Mouse (Mus musculus) gastrocnemius, postnatal 4 days (tissue): ENCODE measurements around the gene Stk24. TPM values are rescaled to one million over a fixed set of nuclear protein-coding genes. Genes with fewer than 3 reads are reported as not detected.
"Not testable (repeated sequence)": the region's sequence is repeated elsewhere in the genome, so short reads cannot be mapped to it uniquely, and the experiment has no call there.

Source experiments
- DNase-seq, 2 experiments: peaks; one replicate each; pipeline ENCODE4 v3.0.0; 2021 to 2022; ENCODE audit warnings: low spot score in 2 of 2, mixed read lengths in 2 of 2
- long read RNA-seq, 2 experiments: library from polyadenylated mRNA; stranded (forward); transcript quantifications; one replicate each; pipeline ENCODE4 v2.0.0; 2021
- total RNA-seq, 2 experiments: library from RNA; stranded (reverse); gene quantifications; 2 replicates each; pipeline ENCODE4 v1.2.3; 2021

The Stk24 gene
- total RNA-seq, result 10 to 100 TPM; 57.8 to 61.6 TPM
- long read RNA-seq, experiment 1, transcript Stk24-201 (11 exons, 2,676 nt), result major isoform, 27 of 32 reads
- long read RNA-seq, experiment 1, partial matches to known transcripts, result 5 of 32 reads
- long read RNA-seq, experiment 1, other reads (novel, unspliced or antisense), result 0 of 32 reads
- long read RNA-seq, experiment 2, transcript Stk24-201 (11 exons, 2,676 nt), result major isoform, 29 of 46 reads
- long read RNA-seq, experiment 2, partial matches to known transcripts, result 5 of 46 reads
- long read RNA-seq, experiment 2, other reads (novel, unspliced or antisense), result 12 of 46 reads

DNA sequence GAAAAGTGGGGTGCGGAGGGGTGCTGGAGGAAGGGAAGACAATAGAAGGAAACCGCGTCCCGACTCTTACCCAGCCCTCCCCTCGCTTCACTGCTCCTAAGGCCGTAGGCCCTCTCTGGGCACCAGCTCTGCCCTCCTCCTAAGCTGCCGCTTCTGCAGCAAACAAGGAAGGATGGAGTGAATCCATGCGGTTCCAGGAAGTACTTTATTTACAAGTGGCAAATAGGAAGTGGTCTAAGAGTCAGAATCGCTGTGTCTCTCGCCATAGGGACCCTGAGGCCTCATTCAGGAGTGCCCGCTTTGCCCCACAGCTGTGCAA lies at the start of gene Stk24:
TSS of gene Stk24 (minus strand) at position 185 of the 319 bp plus-strand sequence.
- no peak for DNase-seq

DNA sequence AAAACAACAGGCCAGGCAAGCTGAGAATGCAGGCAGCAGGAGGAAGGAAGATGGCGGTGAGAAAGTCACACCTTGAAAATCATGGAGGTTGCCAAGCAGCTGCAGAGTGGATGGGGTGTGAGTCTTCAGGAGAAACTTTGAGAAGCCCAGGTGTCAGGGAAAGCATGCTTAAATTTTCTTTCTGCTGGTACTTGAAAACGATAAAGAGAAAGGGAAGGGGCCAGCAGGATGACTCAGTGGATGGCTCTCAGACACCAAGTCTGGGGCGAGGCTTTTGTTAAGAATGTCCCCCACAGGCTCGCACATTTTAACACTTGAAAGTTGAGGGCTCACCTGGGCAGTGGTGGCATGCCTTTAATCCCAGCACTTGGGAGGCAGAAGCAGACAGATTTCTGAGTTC lies 48.3 kb upstream of the Stk24 start:
- no peak for DNase-seq

DNA sequence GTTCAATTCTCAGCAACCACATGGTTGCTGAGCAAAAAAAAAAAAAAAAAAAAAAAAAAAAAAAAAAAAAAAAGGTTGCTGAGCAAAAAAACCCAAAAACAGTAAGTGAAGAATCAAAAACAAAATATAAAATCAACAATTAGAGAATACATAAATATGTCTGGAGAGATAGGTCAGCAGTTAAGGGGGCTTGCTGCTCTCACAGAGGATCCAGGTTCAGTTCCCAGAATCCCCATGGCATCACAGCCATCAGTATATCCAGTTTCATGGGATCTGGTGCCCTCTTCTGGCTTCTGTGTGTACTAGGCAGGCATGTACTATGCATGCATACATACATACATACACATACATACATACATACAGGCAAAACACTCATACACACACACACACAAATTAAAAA lies 46.9 kb upstream of the Stk24 start:
- no peak for DNase-seq

DNA sequence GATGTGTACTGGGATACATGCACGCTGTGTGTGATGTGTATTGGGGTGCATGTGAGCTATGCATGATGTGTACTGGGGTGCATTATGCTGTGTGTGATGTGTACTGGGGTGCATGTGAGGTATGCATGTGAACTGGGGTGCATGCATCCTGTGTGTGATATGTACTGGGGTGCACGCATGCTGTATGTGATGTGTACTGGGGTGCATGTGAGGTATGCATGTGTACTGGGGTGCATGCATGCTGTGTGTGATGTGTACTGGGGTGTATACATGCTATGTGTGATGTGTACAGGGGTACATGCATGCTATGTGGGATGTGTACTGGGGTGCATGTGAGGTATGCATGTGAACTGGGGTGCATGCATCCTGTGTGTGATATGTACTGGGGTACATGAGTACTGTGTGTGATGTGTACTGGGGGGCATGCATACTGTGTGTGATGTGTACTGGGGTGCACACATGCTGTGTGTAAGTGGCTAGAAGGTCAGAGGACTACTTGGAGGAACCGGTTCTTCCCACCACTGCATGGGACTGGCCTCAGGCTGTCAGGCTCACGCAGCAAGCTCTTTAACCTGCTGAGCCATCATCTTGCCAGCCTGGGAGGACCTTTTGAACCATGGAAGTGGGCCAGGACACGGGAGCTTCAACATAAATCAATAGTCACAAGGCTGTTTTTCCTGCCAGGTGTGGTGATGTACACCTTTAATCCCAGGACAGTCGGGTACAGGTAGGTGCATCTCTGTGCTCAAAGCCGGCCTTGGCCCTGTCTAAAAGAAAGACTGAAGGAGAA lies 45.4 kb upstream of the Stk24 start:
- no peak for DNase-seq

DNA sequence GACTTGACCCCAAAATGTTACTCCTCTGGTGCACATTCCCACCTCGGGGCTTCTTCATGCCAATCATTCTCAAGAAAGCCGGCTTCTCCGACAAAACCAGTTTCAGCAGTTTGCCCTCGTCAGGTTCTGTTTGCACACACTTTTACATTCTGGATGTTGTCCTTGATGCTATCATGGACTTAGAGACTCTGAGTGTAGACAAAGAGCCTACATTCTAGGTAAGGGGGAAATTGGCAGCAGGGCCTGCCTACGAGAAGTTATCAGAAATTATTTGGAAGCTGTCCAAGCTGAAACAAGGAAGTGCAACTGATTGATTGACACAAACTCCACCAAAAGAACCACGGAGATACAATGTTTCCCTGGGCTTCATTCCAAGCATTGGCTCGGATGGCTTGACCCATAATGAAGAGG lies 43.5 kb upstream of the Stk24 start:
- no peak for DNase-seq

DNA sequence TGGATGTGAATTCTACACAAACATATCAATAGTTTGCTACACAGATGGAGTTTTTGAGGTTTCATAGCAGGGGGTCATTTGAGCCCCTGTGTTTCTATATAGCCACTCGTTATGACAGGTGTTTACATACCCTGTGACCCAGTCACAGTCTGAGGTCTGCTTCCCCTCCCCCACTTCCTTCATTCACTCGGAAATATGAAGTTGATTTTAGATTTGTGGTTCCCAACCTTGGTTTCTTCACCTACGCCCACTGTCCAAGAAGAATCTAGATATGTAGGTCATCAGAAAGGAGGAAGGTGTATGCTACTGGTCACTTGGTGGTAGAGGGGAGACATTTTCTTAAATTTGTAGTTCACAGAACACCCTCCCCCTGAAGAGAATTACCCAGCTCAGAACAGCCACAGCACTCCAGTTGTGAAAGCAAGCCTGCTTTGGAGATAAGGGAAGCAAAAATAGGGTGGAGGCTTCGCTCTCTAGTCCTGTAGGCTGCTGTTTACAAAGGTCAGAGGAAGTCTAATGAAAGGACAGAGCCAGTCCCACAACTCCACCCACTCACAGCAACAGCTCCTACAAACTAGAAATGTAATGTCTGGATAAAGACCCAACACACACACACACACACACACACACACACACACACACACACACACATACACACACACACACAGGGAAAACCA lies 43.0 kb upstream of the Stk24 start:
- DNase-seq, result no peak

DNA sequence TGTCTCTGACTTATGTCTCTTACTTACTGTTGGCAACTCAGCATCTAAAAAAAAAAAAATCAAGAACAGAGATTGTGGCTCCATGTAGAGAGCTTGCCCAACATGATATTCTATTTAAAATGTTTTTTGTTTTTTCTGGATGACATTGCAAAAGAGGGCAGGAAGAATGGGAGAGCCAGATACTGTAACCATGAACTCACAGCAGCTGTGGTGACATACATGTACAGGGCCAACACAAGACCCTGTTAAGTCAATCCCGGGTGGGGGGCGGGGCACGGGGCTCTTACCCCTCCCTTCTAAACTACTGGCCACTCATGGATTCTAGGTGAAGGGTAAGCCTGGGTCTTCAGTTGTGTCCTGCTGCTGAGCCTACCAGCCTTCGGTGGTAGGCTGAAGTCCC lies 42.2 kb upstream of the Stk24 start:
- no peak for DNase-seq

DNA sequence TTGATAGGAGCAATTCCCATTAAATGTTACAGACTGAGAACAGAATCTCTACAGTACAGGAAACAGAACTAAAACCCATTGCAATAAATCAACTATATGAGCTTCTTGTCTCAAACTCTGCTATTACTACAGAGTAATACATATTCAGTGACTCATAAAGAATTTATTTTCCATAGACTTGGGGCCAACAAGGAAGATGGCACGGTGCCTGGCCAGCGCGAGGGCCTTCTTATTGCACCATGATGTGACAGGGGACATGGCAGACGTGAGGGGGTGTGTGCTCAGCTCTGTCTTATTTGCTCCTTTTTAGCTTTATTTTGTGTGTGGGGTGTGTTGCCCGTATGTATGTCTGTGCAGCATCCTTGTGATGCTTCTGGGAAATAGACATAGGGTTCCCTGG lies 37.8 kb upstream of the Stk24 start:
- peak in 1 of 2 experiments; percentile 45 for DNase-seq

DNA sequence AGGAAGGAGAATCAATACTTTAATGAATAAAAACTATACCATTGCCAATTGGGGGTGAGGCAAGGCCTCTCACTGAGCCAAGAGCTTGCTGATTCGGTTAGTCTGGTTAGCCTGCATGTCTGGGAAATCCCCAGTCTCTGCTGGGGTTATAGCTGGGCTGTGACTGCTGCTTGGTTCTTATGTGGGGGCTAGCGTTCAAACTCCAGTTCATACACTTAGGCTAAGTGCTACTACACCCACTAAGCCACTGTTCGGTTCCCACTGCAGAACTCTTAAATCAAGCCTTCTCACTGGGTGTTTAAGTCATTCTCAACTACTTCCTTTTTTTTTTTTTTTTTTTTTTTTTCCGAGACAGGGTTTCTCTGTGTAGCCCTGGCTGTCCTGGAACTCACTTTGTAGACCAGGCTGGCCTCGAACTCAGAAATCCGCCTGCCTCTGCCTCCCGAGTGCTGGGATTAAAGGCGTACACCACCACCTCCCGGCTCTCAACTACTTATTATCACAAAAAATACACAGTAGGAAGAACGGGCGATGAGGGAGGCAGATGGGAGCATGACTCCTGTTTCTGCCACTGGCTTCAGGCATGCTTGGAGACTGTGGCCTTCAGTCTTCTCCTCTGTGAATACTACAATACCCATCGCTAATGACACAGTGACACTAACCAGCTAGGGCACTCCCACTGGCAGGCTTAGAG lies 37.0 kb upstream of the Stk24 start:
- DNase-seq, result no peak

DNA sequence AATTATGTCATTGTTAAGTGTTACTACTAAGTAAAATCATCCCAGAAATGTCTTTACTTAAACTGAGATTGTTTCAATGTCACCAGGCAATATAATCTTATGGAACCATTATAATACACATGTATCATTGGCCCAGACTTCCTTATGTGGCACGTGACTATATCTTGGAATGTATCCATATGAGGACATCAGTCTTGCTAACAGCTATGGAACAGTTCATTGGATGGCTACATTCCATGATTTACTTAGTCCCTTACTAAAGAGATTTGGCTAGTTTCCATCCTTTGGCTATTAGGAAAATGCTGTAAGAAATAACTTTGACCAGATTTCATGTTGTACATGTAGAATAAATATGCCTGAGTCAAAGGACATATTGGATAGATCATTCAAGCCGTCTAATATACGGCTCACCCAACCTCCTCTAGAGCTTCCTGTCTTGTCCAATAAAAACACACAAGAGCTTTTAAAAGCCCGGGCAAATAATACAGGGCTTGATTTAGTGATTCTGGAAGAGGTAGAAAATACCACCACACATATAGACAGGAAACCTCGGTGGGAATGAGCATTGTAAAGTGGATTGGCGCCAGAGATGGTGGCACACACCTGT lies 34.9 kb upstream of the Stk24 start:
- DNase-seq, result no peak

DNA sequence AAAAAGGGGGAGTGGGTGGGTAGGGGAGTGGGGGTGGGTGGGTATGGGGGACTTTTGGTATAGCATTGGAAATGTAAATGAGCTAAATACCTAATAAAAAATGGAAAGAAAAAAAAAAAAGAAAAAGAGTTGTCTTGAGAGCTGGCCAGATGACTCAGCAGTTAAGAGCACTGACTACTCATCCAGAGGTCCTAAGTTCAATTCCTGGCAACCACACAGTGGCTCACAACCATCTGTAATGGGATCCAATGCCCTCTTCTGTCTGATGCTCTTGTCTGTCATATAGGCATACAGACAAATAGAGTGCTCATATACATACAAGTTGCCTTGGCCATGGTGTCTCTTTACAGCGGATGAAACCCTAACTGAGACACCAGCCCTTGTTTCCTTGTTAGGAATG lies 33.9 kb upstream of the Stk24 start:
- DNase-seq, result not testable (repeated sequence)

DNA sequence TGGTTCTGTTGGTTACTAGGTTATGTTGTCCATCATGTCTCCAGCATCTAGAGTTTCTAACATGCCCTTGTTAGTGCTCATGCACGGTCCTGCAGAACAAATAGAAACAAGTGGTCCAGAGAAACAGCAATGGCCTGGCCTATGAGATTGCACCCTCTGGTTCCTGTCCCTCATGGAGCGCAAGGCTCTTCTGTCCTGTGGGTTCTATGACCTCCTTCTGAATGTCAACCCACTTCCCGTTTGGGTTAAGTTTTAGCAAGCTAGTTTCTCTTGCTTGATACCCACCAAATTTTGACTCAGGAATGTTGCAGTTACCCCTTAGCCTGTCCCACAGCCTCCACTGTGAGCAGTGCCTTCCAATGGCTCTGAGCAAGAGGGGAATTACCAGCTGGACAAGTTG lies 29.1 kb upstream of the Stk24 start:
- no peak for DNase-seq

DNA sequence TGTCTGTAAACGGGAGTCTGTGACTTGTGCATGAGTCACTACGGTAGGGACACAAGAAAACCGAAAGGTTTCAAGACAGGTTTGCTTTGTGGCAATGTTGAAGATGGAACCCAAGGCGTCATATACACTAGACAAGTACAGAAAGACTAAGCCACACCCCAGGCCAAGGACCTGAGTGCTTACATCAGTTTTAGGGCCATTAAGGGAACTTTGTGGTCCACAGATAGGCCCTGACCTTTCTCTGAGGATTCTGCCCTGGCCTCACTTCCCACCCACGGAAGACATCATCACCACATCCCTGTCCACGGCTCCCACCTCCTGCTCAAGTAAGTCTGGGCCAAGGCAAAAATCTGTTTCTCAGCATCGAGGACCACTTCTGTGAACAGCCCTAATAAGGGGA lies 27.1 kb upstream of the Stk24 start:
- DNase-seq, result no peak

DNA sequence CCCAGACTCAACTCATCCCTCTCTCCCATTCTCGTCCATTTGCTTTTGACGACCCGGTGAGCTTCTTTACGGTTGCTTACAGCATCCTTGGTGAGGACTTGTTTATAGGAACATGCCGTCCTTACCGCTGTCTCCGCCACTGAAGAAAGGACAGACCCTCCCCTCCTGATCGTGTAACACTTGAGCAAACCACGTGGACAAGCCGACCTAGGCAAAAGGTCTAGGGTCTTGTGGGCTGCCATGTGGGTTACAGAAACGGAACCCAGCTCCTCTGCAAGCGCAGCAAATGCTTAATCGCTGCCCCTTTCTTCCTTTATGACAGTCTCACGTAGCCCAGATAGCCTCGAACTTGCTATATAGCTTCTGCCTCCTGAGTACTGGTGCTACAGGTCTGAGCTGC lies 25.7 kb upstream of the Stk24 start:
- no peak for DNase-seq

DNA sequence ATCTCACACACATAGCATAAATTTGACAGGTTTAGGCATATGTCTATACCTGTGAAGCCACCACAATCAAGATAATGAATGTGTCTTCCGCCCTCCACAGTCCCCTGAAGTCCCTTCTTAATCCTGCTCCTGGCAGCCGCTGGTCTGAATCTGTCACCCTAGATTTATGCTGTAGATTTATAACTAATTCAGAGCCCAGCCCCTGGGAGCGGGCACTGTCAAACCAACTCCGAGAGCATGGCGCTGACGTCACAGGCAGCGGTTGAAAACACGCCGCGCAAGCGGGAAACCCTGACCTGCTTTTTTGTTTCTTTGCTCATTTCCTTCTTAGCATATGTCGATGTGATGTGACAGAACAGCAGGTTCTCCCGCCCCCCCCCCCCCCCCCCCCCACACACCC lies 25.3 kb upstream of the Stk24 start:
- DNase-seq, result no peak

DNA sequence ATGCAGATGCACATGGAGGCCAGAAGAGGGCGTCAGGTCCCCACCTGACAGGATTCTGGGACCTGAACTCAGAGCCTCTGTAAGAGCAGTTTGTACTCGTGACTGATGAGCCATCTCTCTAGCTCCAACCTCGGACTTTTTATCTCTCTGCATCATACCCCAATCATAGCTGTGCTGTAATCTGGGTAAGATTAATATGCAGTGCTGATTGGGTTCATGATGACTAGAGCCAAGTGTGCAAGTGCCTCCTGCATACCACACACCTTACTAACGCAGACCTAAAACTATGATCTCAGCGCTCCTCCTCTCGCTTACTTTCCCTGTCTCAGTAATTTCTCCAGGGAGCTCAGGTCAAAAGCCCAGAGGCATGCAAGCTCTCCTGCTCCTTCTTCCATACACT lies 19.9 kb upstream of the Stk24 start:
- no peak for DNase-seq

DNA sequence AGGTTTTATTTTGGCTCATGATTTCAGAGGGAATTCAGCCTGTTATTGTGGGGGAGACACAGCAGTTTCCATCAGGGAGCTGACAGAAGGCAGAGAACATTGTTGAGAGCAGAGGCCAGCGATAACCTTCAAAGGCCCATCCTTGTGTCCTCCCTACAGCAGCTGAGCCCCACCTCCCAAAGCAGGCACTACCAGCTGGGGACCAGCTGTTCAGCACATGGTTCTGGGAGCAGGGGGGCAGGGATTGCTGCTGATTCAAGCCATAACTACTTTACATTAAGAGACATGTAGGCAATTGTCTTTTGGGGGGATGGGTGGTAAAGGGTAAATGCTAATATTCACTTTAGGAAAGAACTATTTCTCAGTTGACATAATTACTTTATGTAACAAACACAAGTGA lies 17.7 kb upstream of the Stk24 start:
- DNase-seq, result no peak

DNA sequence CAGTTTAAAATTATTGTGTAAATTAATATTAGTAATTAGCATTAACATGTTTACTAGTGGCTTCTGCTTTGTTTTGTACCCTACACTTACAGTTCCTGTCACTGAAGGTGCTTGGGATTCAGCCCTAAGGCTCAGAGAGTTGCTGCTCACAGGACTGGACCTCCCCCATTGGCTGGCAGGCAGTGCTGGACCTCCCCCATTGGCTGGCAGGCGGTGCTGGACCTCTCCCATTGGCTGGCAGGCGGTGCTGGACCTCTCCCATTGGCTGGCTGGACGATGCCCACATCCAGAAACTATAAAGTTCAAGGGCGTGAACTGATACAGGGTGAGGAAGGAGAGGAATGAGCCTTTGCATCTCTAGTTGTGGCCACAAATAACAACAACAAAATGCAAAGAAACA lies 15.3 kb upstream of the Stk24 start:
- DNase-seq, result no peak

DNA sequence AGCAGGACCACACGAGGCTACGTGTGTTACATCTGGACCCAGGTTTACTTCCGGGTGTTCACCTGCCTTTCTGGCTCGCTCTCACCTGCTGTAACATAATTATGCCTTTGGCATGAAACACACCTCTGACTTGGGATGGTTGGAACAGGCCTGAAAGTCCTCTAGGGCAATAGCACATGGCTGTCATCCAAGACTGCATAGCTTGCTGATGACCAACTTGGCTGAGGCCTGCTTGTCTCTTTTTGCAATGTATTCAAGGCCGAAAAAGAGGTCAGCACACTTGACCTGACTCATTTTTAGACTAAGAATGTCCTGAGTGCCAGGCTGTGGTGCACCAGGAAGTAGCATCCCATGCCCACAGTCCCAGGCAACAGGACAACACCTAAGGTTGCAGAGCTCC lies 12.1 kb upstream of the Stk24 start:
- peak in 1 of 2 experiments; percentile 42 for DNase-seq

DNA sequence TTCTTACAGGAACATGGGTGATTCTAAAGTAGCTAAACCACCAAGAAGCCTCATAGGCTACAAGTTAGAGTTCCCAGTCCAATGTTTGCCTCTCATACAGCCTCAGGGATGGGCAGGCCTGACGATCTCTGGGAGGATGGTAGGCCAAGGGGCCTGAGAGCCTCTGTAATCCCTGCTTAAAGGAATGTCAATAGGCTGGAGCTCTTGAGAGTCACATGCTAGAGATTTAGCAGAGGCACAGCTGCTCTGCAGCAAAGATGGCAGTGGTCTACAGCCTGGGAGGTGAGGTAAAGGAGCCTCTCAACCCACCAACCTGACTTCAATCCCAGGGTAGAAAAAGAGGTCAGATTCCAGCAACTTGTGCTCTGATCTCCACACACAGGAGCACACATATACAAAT lies 7.9 kb upstream of the Stk24 start:
- DNase-seq, result no peak

DNA sequence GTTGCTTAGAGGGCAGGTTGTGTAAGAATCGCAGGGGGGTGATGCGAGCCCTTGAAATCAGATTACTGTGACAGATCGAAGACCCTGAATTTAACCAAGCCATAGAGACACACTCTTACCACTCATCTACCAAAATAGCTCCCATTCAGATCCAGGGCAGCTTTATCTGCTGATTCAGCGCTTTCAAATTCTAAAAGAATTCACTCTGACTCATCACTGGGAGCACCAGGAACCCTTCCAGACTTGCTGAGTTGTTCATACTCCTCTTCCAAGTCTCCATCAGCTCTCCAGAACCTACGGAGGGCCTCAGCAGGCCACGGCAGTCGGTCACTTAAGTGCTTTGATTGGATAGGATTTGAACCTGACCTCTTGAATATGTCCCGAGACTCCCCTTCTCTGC lies 5.6 kb upstream of the Stk24 start:
- DNase-seq, result no peak
